Mouse (Mus musculus): ENCODE measurements at regions not wholly inside any gene's neighbourhood (a gene's known extent, or its start where the extent isn't known, plus 50 kb on each side); places are given as distances from the start of the nearest gene placed in this dataset.
A peak's percentile ranks its signal among the peaks of the same experiment; 100 is the strongest.

- no peak overlapping the region for H3ac ChIP-seq (ENCODE audit: control insufficient read depth, insufficient read length, low read depth)
- no peaks in the 10 kb centered on the region for H3K79me3 ChIP-seq (ENCODE audit: low read depth)
- TF ChIP-seq MYOG (IDR thresholded peaks at IDR 0.05; ENCODE audit: control insufficient read depth, extremely low read depth, insufficient read length) (no peak), MAX (IDR thresholded peaks at IDR 0.05) (no peak), USF1 (IDR thresholded peaks at IDR 0.05; ENCODE audit: low read depth) (no peak), CTCF (IDR thresholded peaks at IDR 0.05; ENCODE audit: control insufficient read depth, insufficient read depth, insufficient read length) (no peak), MYOD1 (IDR thresholded peaks at IDR 0.05; ENCODE audit: control insufficient read depth, insufficient read length, low read depth) (no peak), FOSL1 (IDR thresholded peaks at IDR 0.05; ENCODE audit: insufficient read depth, low read length, poor library complexity, severe bottlenecking) (no peak), CEBPB (IDR thresholded peaks at IDR 0.05; ENCODE audit: low read depth) (no peak)
- H3K27me3 ChIP-seq (ENCODE audit: control insufficient read depth, insufficient read depth, insufficient read length) = no peaks in the 10 kb centered on the region
- no peaks in the 10 kb centered on the region for H3K79me2 ChIP-seq (ENCODE audit: control insufficient read depth, insufficient read depth)
- no peaks in the 10 kb centered on the region for H3K36me3 ChIP-seq (ENCODE audit: control insufficient read depth, insufficient read depth)
- no peak overlapping the region for H3K4me3 ChIP-seq (ENCODE audit: insufficient read depth, poor library complexity, severe bottlenecking)
These were observed 72.5 kb upstream of the Ccdc122 start for GRCm38 (mm10) chr14:76964046-76964445.

- Histone ChIP-seq H3ac (ENCODE audit: control insufficient read depth, insufficient read length, low read depth) (no peak overlapping the region), H3K4me3 (ENCODE audit: insufficient read depth, poor library complexity, severe bottlenecking) (no peak overlapping the region), H3K36me3 (ENCODE audit: control insufficient read depth, insufficient read depth) (no peaks in the 10 kb centered on the region), H3K79me3 (ENCODE audit: low read depth) (no peaks in the 10 kb centered on the region), H3K27me3 (ENCODE audit: control insufficient read depth, insufficient read depth, insufficient read length) (no peaks in the 10 kb centered on the region), H3K79me2 (ENCODE audit: control insufficient read depth, insufficient read depth) (no peaks in the 10 kb centered on the region)
- no peak for TF ChIP-seq USF1 (IDR thresholded peaks at IDR 0.05; ENCODE audit: low read depth)
- TF ChIP-seq MYOD1 (IDR thresholded peaks at IDR 0.05; ENCODE audit: control insufficient read depth, insufficient read length, low read depth) = peak; percentile 81
- peak; percentile 85 for TF ChIP-seq MAX (IDR thresholded peaks at IDR 0.05)
- no peak for TF ChIP-seq CEBPB (IDR thresholded peaks at IDR 0.05; ENCODE audit: low read depth)
These were observed 77.7 kb upstream of the Ccdc122 start for GRCm38 (mm10) chr14:76958875-76959274.

GRCm38 (mm10) chr14:76957136-76957535 lies 79.4 kb upstream of the Ccdc122 start:
- TF ChIP-seq FOSL1 (IDR thresholded peaks at IDR 0.05; ENCODE audit: insufficient read depth, low read length, poor library complexity, severe bottlenecking) (no peak), MYOG (IDR thresholded peaks at IDR 0.05; ENCODE audit: control insufficient read depth, extremely low read depth, insufficient read length) (no peak), CTCF (IDR thresholded peaks at IDR 0.05; ENCODE audit: control insufficient read depth, insufficient read depth, insufficient read length) (no peak), MYOD1 (IDR thresholded peaks at IDR 0.05; ENCODE audit: control insufficient read depth, insufficient read length, low read depth) (no peak), CEBPB (IDR thresholded peaks at IDR 0.05; ENCODE audit: low read depth) (no peak), MAX (IDR thresholded peaks at IDR 0.05) (no peak), USF1 (IDR thresholded peaks at IDR 0.05; ENCODE audit: low read depth) (no peak)
- no peak overlapping the region for H3ac ChIP-seq (ENCODE audit: control insufficient read depth, insufficient read length, low read depth)
- H3K4me3 ChIP-seq (ENCODE audit: insufficient read depth, poor library complexity, severe bottlenecking) = no peak overlapping the region
- H3K79me3 ChIP-seq (ENCODE audit: low read depth) = no peaks in the 10 kb centered on the region
- no peaks in the 10 kb centered on the region for H3K36me3 ChIP-seq (ENCODE audit: control insufficient read depth, insufficient read depth)
- H3K27me3 ChIP-seq (ENCODE audit: control insufficient read depth, insufficient read depth, insufficient read length) = no peaks in the 10 kb centered on the region
- no peaks in the 10 kb centered on the region for H3K79me2 ChIP-seq (ENCODE audit: control insufficient read depth, insufficient read depth)

GRCm38 (mm10) chr14:76953171-76953570 lies 83.4 kb upstream of the Ccdc122 start:
- no peaks in the 10 kb centered on the region for H3K79me2 ChIP-seq (ENCODE audit: control insufficient read depth, insufficient read depth)
- H3K79me3 ChIP-seq (ENCODE audit: low read depth) = no peaks in the 10 kb centered on the region
- no peak overlapping the region for H3K4me3 ChIP-seq (ENCODE audit: insufficient read depth, poor library complexity, severe bottlenecking)
- H3ac ChIP-seq (ENCODE audit: control insufficient read depth, insufficient read length, low read depth) = no peak overlapping the region
- H3K36me3 ChIP-seq (ENCODE audit: control insufficient read depth, insufficient read depth) = no peaks in the 10 kb centered on the region
- H3K27me3 ChIP-seq (ENCODE audit: control insufficient read depth, insufficient read depth, insufficient read length) = no peaks in the 10 kb centered on the region
- no peak for TF ChIP-seq CEBPB (IDR thresholded peaks at IDR 0.05; ENCODE audit: low read depth)
- no peak for TF ChIP-seq MAX (IDR thresholded peaks at IDR 0.05)
- no peak for TF ChIP-seq USF1 (IDR thresholded peaks at IDR 0.05; ENCODE audit: low read depth)
- no peak for TF ChIP-seq FOSL1 (IDR thresholded peaks at IDR 0.05; ENCODE audit: insufficient read depth, low read length, poor library complexity, severe bottlenecking)
- TF ChIP-seq MYOG (IDR thresholded peaks at IDR 0.05; ENCODE audit: control insufficient read depth, extremely low read depth, insufficient read length) = no peak
- no peak for TF ChIP-seq MYOD1 (IDR thresholded peaks at IDR 0.05; ENCODE audit: control insufficient read depth, insufficient read length, low read depth)
- no peak for TF ChIP-seq CTCF (IDR thresholded peaks at IDR 0.05; ENCODE audit: control insufficient read depth, insufficient read depth, insufficient read length)

GRCm38 (mm10) chr14:76951450-76951849 lies 85.1 kb upstream of the Ccdc122 start:
- H3K79me2 ChIP-seq (ENCODE audit: control insufficient read depth, insufficient read depth) = no peaks in the 10 kb centered on the region
- no peaks in the 10 kb centered on the region for H3K36me3 ChIP-seq (ENCODE audit: control insufficient read depth, insufficient read depth)
- no peaks in the 10 kb centered on the region for H3K79me3 ChIP-seq (ENCODE audit: low read depth)
- no peaks in the 10 kb centered on the region for H3K27me3 ChIP-seq (ENCODE audit: control insufficient read depth, insufficient read depth, insufficient read length)
- TF ChIP-seq CTCF (IDR thresholded peaks at IDR 0.05; ENCODE audit: control insufficient read depth, insufficient read depth, insufficient read length) (no peak), MYOG (IDR thresholded peaks at IDR 0.05; ENCODE audit: control insufficient read depth, extremely low read depth, insufficient read length) (no peak), MAX (IDR thresholded peaks at IDR 0.05) (peak; percentile 37), USF1 (IDR thresholded peaks at IDR 0.05; ENCODE audit: low read depth) (peak; percentile 78), FOSL1 (IDR thresholded peaks at IDR 0.05; ENCODE audit: insufficient read depth, low read length, poor library complexity, severe bottlenecking) (peak; percentile 50), CEBPB (IDR thresholded peaks at IDR 0.05; ENCODE audit: low read depth) (peak; percentile 96), MYOD1 (IDR thresholded peaks at IDR 0.05; ENCODE audit: control insufficient read depth, insufficient read length, low read depth) (peak; percentile 79)
- H3ac ChIP-seq (ENCODE audit: control insufficient read depth, insufficient read length, low read depth) = no peak overlapping the region
- H3K4me3 ChIP-seq (ENCODE audit: insufficient read depth, poor library complexity, severe bottlenecking) = no peak overlapping the region

GRCm38 (mm10) chr14:76949388-76949787 lies 87.2 kb upstream of the Ccdc122 start:
- H3K27me3 ChIP-seq (ENCODE audit: control insufficient read depth, insufficient read depth, insufficient read length) = no peaks in the 10 kb centered on the region
- no peaks in the 10 kb centered on the region for H3K36me3 ChIP-seq (ENCODE audit: control insufficient read depth, insufficient read depth)
- no peak overlapping the region for H3K4me3 ChIP-seq (ENCODE audit: insufficient read depth, poor library complexity, severe bottlenecking)
- TF ChIP-seq CTCF (IDR thresholded peaks at IDR 0.05; ENCODE audit: control insufficient read depth, insufficient read depth, insufficient read length) (no peak), MYOD1 (IDR thresholded peaks at IDR 0.05; ENCODE audit: control insufficient read depth, insufficient read length, low read depth) (no peak), MYOG (IDR thresholded peaks at IDR 0.05; ENCODE audit: control insufficient read depth, extremely low read depth, insufficient read length) (no peak), CEBPB (IDR thresholded peaks at IDR 0.05; ENCODE audit: low read depth) (no peak), MAX (IDR thresholded peaks at IDR 0.05) (no peak)
- no peak overlapping the region for H3ac ChIP-seq (ENCODE audit: control insufficient read depth, insufficient read length, low read depth)
- no peaks in the 10 kb centered on the region for H3K79me3 ChIP-seq (ENCODE audit: low read depth)
- H3K79me2 ChIP-seq (ENCODE audit: control insufficient read depth, insufficient read depth) = no peaks in the 10 kb centered on the region

Measured in C2C12 (cell line).